Mouse (Mus musculus): ENCODE data around the gene Mief2.

The Mief2 gene

GRCm38 (mm10) chr11:60728260-60728761 is at the start of gene Mief2:
Gene Mief2 (plus strand): TSS chr11:60728398.
- DNase-seq: peak; percentile 91

- peak; percentile 25 for DNase-seq
Observed at GRCm38 (mm10) chr11:60696165-60696564, 32.0 kb upstream of the Mief2 start.

- no peak for DNase-seq
Observed at GRCm38 (mm10) chr11:60697561-60697960, 30.6 kb upstream of the Mief2 start.

- peak; percentile 68 for DNase-seq
Observed at GRCm38 (mm10) chr11:60698806-60699523, 29.2 kb upstream of the Mief2 start.

GRCm38 (mm10) chr11:60699524-60700075 is 28.6 kb upstream of the Mief2 start, which contains the start of gene Llgl1:
Gene Llgl1 (plus strand): TSS chr11:60699723.
- peak; percentile 91 for DNase-seq

- peak; percentile 9 for DNase-seq
Observed at GRCm38 (mm10) chr11:60700320-60701185, 27.6 kb upstream of the Mief2 start.

GRCm38 (mm10) chr11:60701611-60702010 is 26.6 kb upstream of the Mief2 start:
- peak; percentile 7 for DNase-seq

GRCm38 (mm10) chr11:60703131-60703530 is 25.1 kb upstream of the Mief2 start:
- peak; percentile 89 for DNase-seq

GRCm38 (mm10) chr11:60704023-60704880 is 23.9 kb upstream of the Mief2 start:
- peak; percentile 7 for DNase-seq

GRCm38 (mm10) chr11:60705255-60705654 is 22.9 kb upstream of the Mief2 start:
- peak; percentile 4 for DNase-seq

- DNase-seq: peak; percentile 5
Observed at GRCm38 (mm10) chr11:60706076-60706475, 22.1 kb upstream of the Mief2 start.

GRCm38 (mm10) chr11:60706696-60707480 is 21.3 kb upstream of the Mief2 start:
- DNase-seq: peak; percentile 5

GRCm38 (mm10) chr11:60707672-60708071 is 20.5 kb upstream of the Mief2 start:
- DNase-seq: peak; percentile 8

GRCm38 (mm10) chr11:60708631-60709030 is 19.6 kb upstream of the Mief2 start:
- DNase-seq: peak; percentile 5

- DNase-seq: peak; percentile 7
Observed at GRCm38 (mm10) chr11:60709481-60710465, 18.4 kb upstream of the Mief2 start.

- no peak for DNase-seq
Observed at GRCm38 (mm10) chr11:60711218-60711617, 17.0 kb upstream of the Mief2 start.

- no peak for DNase-seq
Observed at GRCm38 (mm10) chr11:60712040-60712439, 16.2 kb upstream of the Mief2 start.

GRCm38 (mm10) chr11:60712639-60713255 is 15.5 kb upstream of the Mief2 start:
- DNase-seq: no peak

GRCm38 (mm10) chr11:60715833-60716232 is 12.4 kb upstream of the Mief2 start:
- DNase-seq: no peak

GRCm38 (mm10) chr11:60719263-60719662 is 8.9 kb upstream of the Mief2 start:
- no peak for DNase-seq

All from thymus, postnatal 4 days (tissue).